Mouse (Mus musculus) G1E (cell line): ENCODE measurements at regions not wholly inside any gene's neighbourhood (a gene's known extent, or its start where the extent isn't known, plus 50 kb on each side); places are given as distances from the start of the nearest gene placed in this dataset.
A peak's percentile ranks its signal among the peaks of the same experiment; 100 is the strongest.

ENCODE experiments used
- CTCF ChIP-seq: IDR thresholded peaks from 2 replicates; pipeline ENCODE4 v1.5.1; 2012; ENCODE audit warnings: low read depth, low read length, inconsistent platforms, mixed read lengths
- GATA1 ChIP-seq: IDR thresholded peaks from 2 replicates; pipeline ENCODE4 v1.6.1; 2012; ENCODE audit warnings: borderline replicate concordance, low read length, inconsistent platforms, mixed read lengths
- GATA2 ChIP-seq: IDR thresholded peaks from 2 replicates; pipeline ENCODE4 v1.6.1; 2012; ENCODE audit warnings: low read depth, low read length, inconsistent platforms, borderline replicate concordance
- POLR2AphosphoS5 ChIP-seq: IDR thresholded peaks from 2 replicates; pipeline ENCODE4 v1.6.1; 2012; ENCODE audit warnings: low read depth, low read length, inconsistent platforms; ENCODE audit not compliant: insufficient replicate concordance
- TAL1 ChIP-seq: conservative IDR thresholded peaks from 2 replicates; pipeline ENCODE4 v1.6.1; 2012; ENCODE audit warnings: low read depth, low read length, inconsistent platforms, mixed read lengths

DNA sequence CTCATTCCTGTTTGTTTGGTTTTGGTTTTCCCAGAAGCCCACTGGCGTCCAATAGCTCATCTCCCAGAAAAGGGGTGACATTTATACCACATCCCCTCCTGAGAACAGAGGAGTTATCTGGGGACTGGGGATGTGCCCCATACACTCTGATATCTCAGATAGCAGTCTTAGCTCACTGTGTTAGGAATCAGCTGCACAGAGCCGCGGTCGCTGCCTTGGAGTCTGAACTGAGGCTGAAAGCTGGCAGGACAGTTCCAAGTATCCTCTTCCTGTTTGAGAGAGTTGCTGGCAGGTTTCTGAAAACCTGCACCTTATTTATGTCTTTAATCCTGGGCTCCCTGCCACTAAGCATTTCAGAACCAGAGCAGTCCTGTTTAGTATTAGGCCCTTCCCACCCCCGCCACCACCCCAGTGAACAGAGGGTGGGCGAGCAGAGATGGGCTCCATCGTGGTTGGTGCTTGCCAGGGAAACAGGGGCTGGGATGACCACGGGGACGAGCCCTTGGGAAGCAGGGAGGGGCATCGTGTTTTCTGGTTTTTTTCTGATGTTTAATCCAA is 163.8 kb downstream of the Chic2 start:
- TF ChIP-seq CTCF, result no peak
- no peak for TF ChIP-seq GATA1
- TF ChIP-seq TAL1, result peak; percentile 43
- no peak for TF ChIP-seq POLR2AphosphoS5
- no peak for TF ChIP-seq GATA2
